Mouse (Mus musculus) myocyte (in vitro differentiated cells): ENCODE measurements at regions not wholly inside any gene's neighbourhood (a gene's known extent, or its start where the extent isn't known, plus 50 kb on each side); places are given as distances from the start of the nearest gene placed in this dataset.
"Not testable (repeated sequence)": the region's sequence is repeated elsewhere in the genome, so short reads cannot be mapped to it uniquely, and the experiment has no call there.

ENCODE experiments used
- H3K27me3 ChIP-seq: one replicate; pipeline ENCODE4 v1.6.1; 2011; ENCODE audit not compliant: control insufficient read depth, insufficient read depth, insufficient read length
- H3K36me3 ChIP-seq: one replicate; pipeline ENCODE4 v1.6.1; 2011; ENCODE audit not compliant: control insufficient read depth, insufficient read depth
- H3K4me2 ChIP-seq: one replicate; pipeline ENCODE4 v1.6.1; 2011; ENCODE audit warnings: low read depth, control low read depth
- H3K4me3 ChIP-seq: one replicate; pipeline ENCODE4 v1.5.1; 2011; ENCODE audit warnings: mild to moderate bottlenecking, control low read depth, moderate library complexity
- H3K79me2 ChIP-seq: one replicate; pipeline ENCODE4 v1.6.1; 2011; ENCODE audit not compliant: control insufficient read depth, insufficient read depth
- H3ac ChIP-seq: one replicate; pipeline ENCODE4 v1.6.1; 2011; ENCODE audit not compliant: control insufficient read depth, insufficient read length
- CEBPB ChIP-seq: IDR thresholded peaks from 2 replicates; pipeline ENCODE4 v1.6.1; 2011; ENCODE audit warnings: mild to moderate bottlenecking, moderate library complexity; ENCODE audit not compliant: poor library complexity, insufficient read depth, severe bottlenecking
- E2F4 ChIP-seq: IDR thresholded peaks from one replicate; pipeline ENCODE4 v1.6.1; 2011; ENCODE audit warnings: mild to moderate bottlenecking, control low read depth, moderate library complexity; ENCODE audit not compliant: insufficient read depth
- MAX ChIP-seq: IDR thresholded peaks from one replicate; pipeline ENCODE4 v1.6.1; 2011; ENCODE audit warnings: low read depth, mild to moderate bottlenecking, control low read depth
- MYOD1 ChIP-seq, 3 experiments: IDR thresholded peaks; one replicate each; pipeline ENCODE4 v1.6.1; 2011; ENCODE audit warnings: control low read depth in 2 of 3, low read depth in 2 of 3, mild to moderate bottlenecking in 2 of 3, moderate library complexity in 1 of 3; ENCODE audit not compliant: insufficient read length in 2 of 3, control insufficient read depth in 1 of 3
- MYOG ChIP-seq, 3 experiments: IDR thresholded peaks; one replicate each; pipeline ENCODE4 v1.6.1; 2011; ENCODE audit warnings: control low read depth in 2 of 3, low read depth in 2 of 3, mild to moderate bottlenecking in 2 of 3; ENCODE audit not compliant: insufficient read length in 2 of 3, control insufficient read depth in 1 of 3, insufficient read depth in 1 of 3
- POLR2A ChIP-seq: IDR thresholded peaks from one replicate; pipeline ENCODE4 v1.6.1; 2011; ENCODE audit warnings: low read depth, mild to moderate bottlenecking, control low read depth, moderate library complexity; ENCODE audit not compliant: insufficient read length
- POLR2AphosphoS2 ChIP-seq: IDR thresholded peaks from one replicate; pipeline ENCODE4 v1.6.1; 2011; ENCODE audit warnings: low read depth, control low read depth; ENCODE audit not compliant: insufficient read length
- REST ChIP-seq: IDR thresholded peaks from one replicate; pipeline ENCODE4 v1.6.1; 2011; ENCODE audit warnings: mild to moderate bottlenecking, control low read depth, moderate library complexity; ENCODE audit not compliant: insufficient read depth, insufficient read length
- SRF ChIP-seq: IDR thresholded peaks from one replicate; pipeline ENCODE4 v1.6.1; 2011; ENCODE audit warnings: low read depth; ENCODE audit not compliant: control insufficient read depth, insufficient read length
- TCF12 ChIP-seq: IDR thresholded peaks from one replicate; pipeline ENCODE4 v1.6.1; 2011; ENCODE audit warnings: mild to moderate bottlenecking, control low read depth; ENCODE audit not compliant: poor library complexity, insufficient read depth, severe bottlenecking
- TCF3 ChIP-seq: IDR thresholded peaks from one replicate; pipeline ENCODE4 v1.6.1; 2011; ENCODE audit warnings: low read depth, control low read depth; ENCODE audit not compliant: insufficient read length
- USF1 ChIP-seq: IDR thresholded peaks from one replicate; pipeline ENCODE4 v1.6.1; 2011; ENCODE audit warnings: low read depth, mild to moderate bottlenecking, control low read depth, moderate library complexity

DNA sequence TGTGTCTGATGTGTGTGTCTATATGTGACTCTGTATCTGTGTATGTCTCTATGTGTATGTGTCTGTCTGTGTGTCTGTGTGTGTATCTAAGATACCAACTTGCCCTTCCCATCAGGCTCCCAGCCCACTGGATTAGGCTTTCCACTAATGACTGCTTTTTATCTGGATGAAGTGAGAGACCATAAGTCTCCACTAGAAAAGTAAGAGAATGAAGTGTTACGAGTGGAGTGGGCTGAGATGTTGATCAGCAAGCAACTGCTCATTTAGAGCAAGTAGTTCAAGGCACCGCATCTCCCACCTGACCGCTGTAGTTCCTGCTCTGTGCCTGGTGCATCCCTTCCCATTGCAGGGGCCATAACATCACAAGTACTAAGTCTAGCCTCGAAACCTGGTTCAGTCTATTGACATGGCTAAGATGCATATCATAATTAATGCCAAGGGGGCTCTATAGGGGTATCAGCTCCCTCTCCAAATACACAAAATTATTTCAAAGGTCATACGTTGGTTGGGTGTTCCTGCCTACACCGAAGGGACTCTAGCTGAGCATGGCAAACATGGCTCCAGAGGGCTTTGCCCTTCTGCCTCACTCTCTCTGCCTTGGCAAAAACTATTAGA lies 173.5 kb downstream of the Ifng start:
- TF ChIP-seq POLR2A (no peak), MYOD1 (IDR thresholded peaks at IDR 0.05; ENCODE audit: control insufficient read depth in 1 of 3, insufficient read length in 2 of 3, low read depth in 2 of 3) (no peak), USF1 (no peak), MAX (no peak), REST (no peak), TCF12 (no peak), MYOG (IDR thresholded peaks at IDR 0.05; ENCODE audit: control insufficient read depth in 1 of 3, insufficient read depth in 1 of 3, insufficient read length in 2 of 3, low read depth in 2 of 3) (no peak), SRF (no peak), TCF3 (no peak), E2F4 (no peak), CEBPB (no peak)
- Histone ChIP-seq H3K4me2 (no peak overlapping the region), H3K4me3 (no peak overlapping the region), H3K79me2 (no peaks in the 10 kb centered on the region), H3K27me3 (no peaks in the 10 kb centered on the region), H3ac (no peak overlapping the region), H3K36me3 (no peaks in the 10 kb centered on the region)

DNA sequence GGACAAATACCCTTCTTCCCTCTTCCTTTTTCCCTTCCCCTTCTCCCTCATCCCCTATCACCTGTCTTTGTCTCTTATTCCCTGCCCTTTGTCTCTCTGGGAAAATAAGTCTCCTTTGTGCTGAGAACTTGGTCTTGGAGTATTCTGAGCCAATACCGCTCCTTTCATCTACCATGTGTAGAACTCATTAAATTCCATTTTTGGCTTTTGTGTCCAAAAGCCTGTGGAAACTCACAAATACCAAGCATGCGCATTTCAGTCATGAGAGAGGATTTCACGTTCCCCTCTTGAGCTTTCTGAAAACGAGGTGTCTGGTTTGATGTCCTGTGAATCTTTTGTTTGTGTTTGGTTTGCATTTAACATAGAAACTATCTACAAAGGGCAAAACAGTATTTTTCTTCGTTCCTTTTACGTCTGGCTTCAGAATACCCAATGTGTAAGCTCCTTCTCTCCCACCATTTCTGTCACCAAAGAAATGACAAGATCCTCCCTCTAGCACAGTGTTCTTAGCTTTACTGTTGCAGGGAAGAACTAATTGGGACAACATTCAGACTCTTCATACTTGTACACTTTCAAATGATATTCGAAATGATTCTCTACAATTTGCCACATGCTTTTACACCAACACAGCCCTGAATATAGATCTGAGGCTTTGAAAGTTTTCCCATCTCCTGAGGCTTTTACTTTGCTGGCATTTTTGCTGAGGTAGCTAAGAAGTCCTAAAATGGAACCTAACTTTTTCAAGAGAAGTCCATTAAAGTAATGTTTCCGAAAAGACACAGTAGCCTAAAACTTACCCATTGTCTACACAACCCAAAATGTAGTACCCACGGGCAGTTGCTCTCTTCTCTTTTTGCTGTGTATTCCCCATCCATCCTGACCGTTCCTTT lies 174.5 kb downstream of the Ifng start:
- TF ChIP-seq CEBPB (no peak), MYOG (IDR thresholded peaks at IDR 0.05; ENCODE audit: control insufficient read depth in 1 of 3, insufficient read depth in 1 of 3, insufficient read length in 2 of 3, low read depth in 2 of 3) (no peak), POLR2AphosphoS2 (no peak), MYOD1 (IDR thresholded peaks at IDR 0.05; ENCODE audit: control insufficient read depth in 1 of 3, insufficient read length in 2 of 3, low read depth in 2 of 3) (no peak), SRF (no peak), REST (no peak), TCF3 (no peak), POLR2A (no peak), TCF12 (no peak), MAX (no peak), USF1 (no peak), E2F4 (no peak)

DNA sequence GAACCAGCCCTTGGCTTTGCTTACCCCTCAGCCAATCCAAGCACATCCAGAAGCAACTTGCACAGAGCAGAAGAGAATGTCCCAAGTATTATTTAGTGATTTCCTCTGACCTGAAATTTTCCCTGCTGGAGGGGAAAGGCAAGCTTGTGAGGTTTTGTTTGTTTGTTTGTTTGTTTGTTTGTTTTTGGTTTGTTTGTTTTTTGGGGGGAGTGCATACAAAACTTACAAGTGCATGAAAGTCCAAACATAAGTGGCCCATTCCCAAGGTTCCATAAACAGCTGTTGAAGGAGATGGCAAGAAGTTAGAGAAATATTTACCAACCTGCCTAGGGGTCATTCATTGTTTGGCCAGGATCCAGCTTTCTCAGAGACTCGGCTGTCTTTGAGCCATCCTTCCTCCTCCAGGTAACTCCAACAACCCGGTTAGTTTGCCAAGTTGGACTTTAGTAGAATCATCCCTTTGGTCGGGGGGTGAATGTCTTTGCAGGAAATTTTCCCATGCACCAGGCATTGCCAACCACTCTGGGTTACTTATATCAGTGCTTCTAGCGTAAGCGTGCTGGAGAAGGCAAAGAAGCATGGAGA lies 175.3 kb downstream of the Ifng start:
- no peak overlapping the region for H3K4me3 ChIP-seq
- H3ac ChIP-seq: no peak overlapping the region
- no peak for TF ChIP-seq MAX
- TF ChIP-seq POLR2AphosphoS2: no peak
- no peak for TF ChIP-seq CEBPB
- no peak for TF ChIP-seq USF1
- no peak for TF ChIP-seq MYOG (IDR thresholded peaks at IDR 0.05; ENCODE audit: control insufficient read depth in 1 of 3, insufficient read depth in 1 of 3, insufficient read length in 2 of 3, low read depth in 2 of 3)
- TF ChIP-seq POLR2A: no peak
- no peak for TF ChIP-seq MYOD1 (IDR thresholded peaks at IDR 0.05; ENCODE audit: control insufficient read depth in 1 of 3, insufficient read length in 2 of 3, low read depth in 2 of 3)
- TF ChIP-seq SRF: no peak
- TF ChIP-seq TCF3: no peak
- TF ChIP-seq E2F4: no peak
- TF ChIP-seq REST: no peak
- TF ChIP-seq TCF12: no peak
- no peaks in the 10 kb centered on the region for H3K36me3 ChIP-seq
- no peaks in the 10 kb centered on the region for H3K79me2 ChIP-seq
- no peaks in the 10 kb centered on the region for H3K27me3 ChIP-seq
- no peak overlapping the region for H3K4me2 ChIP-seq

More for the DNA sequence above, 174.5 kb downstream of the Ifng start:
- Histone ChIP-seq H3K36me3 (no peaks in the 10 kb centered on the region), H3K79me2 (no peaks in the 10 kb centered on the region), H3K4me2 (no peak overlapping the region), H3K4me3 (no peak overlapping the region), H3K27me3 (no peaks in the 10 kb centered on the region), H3ac (no peak overlapping the region)

DNA sequence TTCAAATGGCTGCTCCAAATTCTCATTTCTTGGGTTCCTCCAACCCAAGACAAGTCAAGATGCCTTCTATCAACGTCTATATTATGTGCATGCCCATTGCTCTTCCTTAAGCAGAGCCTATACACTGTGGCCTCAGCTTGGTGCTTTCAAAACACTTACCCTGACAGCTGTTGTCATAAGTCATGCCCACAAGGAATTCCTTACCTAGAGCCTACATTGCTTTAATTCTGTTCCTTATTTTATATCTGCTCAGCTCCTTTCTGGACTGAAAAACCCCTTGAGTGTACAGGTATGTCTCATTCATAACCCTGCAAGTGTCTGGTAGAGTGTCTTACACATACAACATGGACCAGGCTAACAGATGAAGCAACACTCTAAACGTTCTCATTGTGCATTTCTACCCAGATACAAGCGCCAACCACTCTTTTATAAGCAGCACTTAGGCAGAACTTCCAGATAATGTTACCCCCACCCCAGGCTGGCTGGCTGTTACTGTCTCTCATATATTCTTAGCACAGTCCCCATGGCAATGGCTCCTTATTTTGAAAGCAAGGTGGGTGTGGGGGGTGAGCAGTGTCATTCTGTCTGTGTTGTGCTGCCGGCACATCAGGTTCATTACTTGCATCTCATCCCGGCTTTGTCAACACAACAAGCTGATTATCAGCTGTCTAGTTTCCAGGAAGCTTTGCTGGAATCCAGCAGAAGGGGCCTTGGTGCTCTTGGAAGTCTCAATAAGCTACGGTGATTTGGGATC lies 176.6 kb downstream of the Ifng start:
- no peaks in the 10 kb centered on the region for H3K36me3 ChIP-seq
- peak overlapping the region; percentile 9 for H3K4me2 ChIP-seq
- no peaks in the 10 kb centered on the region for H3K79me2 ChIP-seq
- H3K27me3 ChIP-seq: no peaks in the 10 kb centered on the region
- H3ac ChIP-seq: no peak overlapping the region
- TF ChIP-seq TCF12: no peak
- peak in 1 of 3 experiments; percentile 33 for TF ChIP-seq MYOD1 (IDR thresholded peaks at IDR 0.05; ENCODE audit: control insufficient read depth in 1 of 3, insufficient read length in 2 of 3, low read depth in 2 of 3)
- H3K4me3 ChIP-seq: no peak overlapping the region

DNA sequence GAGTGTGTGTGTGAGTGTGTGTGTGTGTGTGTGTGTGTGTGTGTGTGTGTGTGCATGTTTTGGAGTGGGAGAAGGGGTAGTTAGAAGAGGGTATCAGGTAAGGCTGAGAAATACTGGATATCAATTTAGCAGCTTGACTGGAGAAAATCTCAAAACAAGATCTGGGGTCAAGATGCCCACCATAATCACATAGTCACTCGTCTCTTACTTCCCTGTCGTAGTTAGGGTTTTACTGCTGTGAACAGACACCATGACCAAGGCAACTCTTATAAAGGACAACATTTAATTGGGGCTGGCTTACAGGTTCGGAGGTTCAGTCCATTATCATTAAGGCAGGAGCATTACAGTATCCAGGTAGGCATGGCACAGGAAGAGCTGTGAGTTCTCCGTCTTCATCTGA lies 177.4 kb downstream of the Ifng start:
- H3K36me3 ChIP-seq: not testable (repeated sequence)

More for the DNA sequence above, 177.4 kb downstream of the Ifng start:
- not testable (repeated sequence) for H3ac ChIP-seq, H3K4me2 ChIP-seq, H3K27me3 ChIP-seq, H3K79me2 ChIP-seq, H3K4me3 ChIP-seq
